Mouse (Mus musculus): ENCODE measurements around the gene Tnfaip2.

DNA sequence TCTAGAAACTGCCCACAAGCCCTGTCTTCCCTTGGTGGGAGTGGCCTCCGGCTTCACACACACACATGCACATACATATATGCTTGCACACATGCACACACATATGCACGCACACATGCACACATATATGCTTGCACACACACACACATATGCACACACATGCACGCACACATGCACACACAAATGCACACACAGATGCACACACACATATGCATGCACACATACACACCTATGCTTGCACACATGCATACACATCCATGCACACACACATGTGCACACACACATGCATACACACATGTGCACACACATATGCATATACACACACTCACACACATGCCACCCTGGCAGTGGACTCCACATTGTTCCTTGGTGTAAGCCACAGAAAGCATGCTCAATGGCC is 32.1 kb downstream of the Tnfaip2 start:
- TF ChIP-seq POLR2A (IDR thresholded peaks at IDR 0.05; ENCODE audit: insufficient read depth, low read length) (no peak), CTCF (IDR thresholded peaks at IDR 0.05; ENCODE audit: low read depth, low read length) (no peak)
